Mouse (Mus musculus) G1E (cell line): ENCODE data around the gene Txndc17.

Source experiments
- CTCF ChIP-seq: IDR thresholded peaks from 2 replicates; pipeline ENCODE4 v1.5.1; 2012; ENCODE audit warnings: low read depth, low read length, inconsistent platforms, mixed read lengths
- GATA1 ChIP-seq: IDR thresholded peaks from 2 replicates; pipeline ENCODE4 v1.6.1; 2012; ENCODE audit warnings: borderline replicate concordance, low read length, inconsistent platforms, mixed read lengths
- GATA2 ChIP-seq: IDR thresholded peaks from 2 replicates; pipeline ENCODE4 v1.6.1; 2012; ENCODE audit warnings: low read depth, low read length, inconsistent platforms, borderline replicate concordance
- POLR2AphosphoS5 ChIP-seq: IDR thresholded peaks from 2 replicates; pipeline ENCODE4 v1.6.1; 2012; ENCODE audit warnings: low read depth, low read length, inconsistent platforms; ENCODE audit not compliant: insufficient replicate concordance
- TAL1 ChIP-seq: conservative IDR thresholded peaks from 2 replicates; pipeline ENCODE4 v1.6.1; 2012; ENCODE audit warnings: low read depth, low read length, inconsistent platforms, mixed read lengths

DNA sequence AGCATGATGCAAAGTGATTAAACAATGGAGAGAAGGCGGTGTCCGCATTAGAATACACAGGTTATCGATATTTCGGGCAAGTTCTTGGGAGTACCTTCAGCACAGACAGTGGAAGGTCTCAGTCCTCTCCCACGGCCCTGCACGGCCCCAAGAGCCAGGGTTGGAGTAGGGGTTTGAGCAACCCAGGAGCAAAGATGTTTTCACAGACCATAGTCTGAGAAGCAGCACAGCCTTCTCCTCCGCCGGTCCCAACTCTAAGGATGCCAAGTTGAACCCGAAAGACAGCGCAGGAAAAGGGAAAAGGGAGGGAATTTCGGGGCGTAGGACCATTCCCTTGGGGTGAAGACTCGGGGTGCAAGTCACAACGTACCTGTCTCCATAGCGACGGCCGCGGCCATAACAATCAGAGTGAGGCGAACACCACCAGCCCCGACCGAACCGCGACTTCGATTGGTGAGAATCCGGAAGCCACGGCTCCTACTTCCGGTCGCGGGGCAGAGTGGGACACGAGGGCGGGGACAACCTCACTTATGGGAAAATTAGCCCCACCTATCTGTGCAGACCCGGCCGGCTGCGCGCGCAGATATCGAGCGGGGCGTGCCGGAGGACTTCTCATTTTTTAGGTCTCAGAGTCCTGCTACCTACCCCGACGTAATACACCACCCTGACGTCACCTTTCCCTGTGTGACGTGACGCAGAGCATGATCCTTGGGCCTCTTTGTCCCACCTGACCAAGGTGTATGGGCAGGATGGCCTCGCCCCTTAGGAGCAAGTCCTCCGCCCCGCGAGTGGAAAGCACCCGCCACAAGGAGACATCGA is 7.5 kb downstream of the Txndc17 start:
- TF ChIP-seq CTCF = no peak
- TF ChIP-seq TAL1 = no peak
- TF ChIP-seq GATA1 = no peak
- no peak for TF ChIP-seq POLR2AphosphoS5
- TF ChIP-seq GATA2 = no peak
